31 mouse cellular contexts compared by ENCODE assay signal in the genomic region with DNA sequence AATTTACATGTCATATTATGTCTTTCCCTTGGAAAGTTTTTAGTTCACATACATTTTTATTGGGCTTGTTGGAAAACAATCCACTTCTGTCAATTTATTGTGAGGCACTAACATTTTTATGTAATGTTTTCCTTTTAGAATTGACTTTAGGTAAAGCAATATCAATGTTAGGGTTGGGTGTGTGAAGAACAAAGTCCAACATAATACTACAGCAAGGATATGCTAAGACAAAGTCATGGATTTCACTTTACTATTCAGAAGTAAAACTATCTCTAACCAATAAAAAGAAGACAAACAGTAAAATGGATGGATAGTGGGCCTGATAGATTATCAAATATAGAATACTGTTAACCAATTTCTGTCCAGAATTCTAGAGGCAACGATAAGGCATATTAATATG.
"Had no signal": no experiment of that assay in that cellular context is flagged by ENCODE, and none has a peak within 500 bp of the region (broad histone marks: within the 10 kb centered on the region; RNA-seq: fewer than 3 reads in every experiment).

No protein-coding gene starts in this region.

- H3K36me3 ChIP-seq: limb, embryonic 10.5 days; limb, embryonic 12.5 days; limb, embryonic 13.5 days; limb, embryonic 15.5 days; liver, embryonic 12.5 days; liver, embryonic 13.5 days; liver, embryonic 15.5 days; lung, embryonic 15.5 days; midbrain, embryonic 10.5 days; midbrain, embryonic 12.5 days; midbrain, embryonic 13.5 days; midbrain, embryonic 15.5 days had no signal

- H3K4me1 ChIP-seq: limb, embryonic 10.5 days; limb, embryonic 12.5 days; limb, embryonic 13.5 days; limb, embryonic 15.5 days; liver, embryonic 12.5 days; liver, embryonic 13.5 days; liver, embryonic 15.5 days; lung, embryonic 15.5 days; megakaryocyte, embryonic 14.5 days; midbrain, embryonic 10.5 days; midbrain, embryonic 12.5 days; midbrain, embryonic 13.5 days; midbrain, embryonic 15.5 days had no signal

- H3K27me3 ChIP-seq: limb, embryonic 12.5 days; limb, embryonic 13.5 days; limb, embryonic 15.5 days; liver, embryonic 12.5 days; liver, embryonic 13.5 days; liver, embryonic 15.5 days; lung, embryonic 15.5 days; megakaryocyte, embryonic 14.5 days; midbrain, embryonic 12.5 days; midbrain, embryonic 13.5 days; midbrain, embryonic 15.5 days had no signal

- H3K9ac ChIP-seq: limb, embryonic 12.5 days; limb, embryonic 13.5 days; limb, embryonic 15.5 days; liver, embryonic 12.5 days; liver, embryonic 13.5 days; liver, embryonic 14.5 days; liver, embryonic 15.5 days; liver, postnatal 0 days; lung, embryonic 14.5 days; lung, embryonic 15.5 days; midbrain, embryonic 12.5 days; midbrain, embryonic 13.5 days; midbrain, embryonic 15.5 days had no signal

- H3K9me3 ChIP-seq: limb, embryonic 10.5 days; limb, embryonic 12.5 days; limb, embryonic 13.5 days; limb, embryonic 15.5 days; liver, embryonic 12.5 days; liver, embryonic 13.5 days; liver, embryonic 15.5 days; lung, embryonic 15.5 days; megakaryocyte, embryonic 14.5 days; midbrain, embryonic 10.5 days; midbrain, embryonic 12.5 days; midbrain, embryonic 13.5 days; midbrain, embryonic 15.5 days had no signal

- ATAC-seq: liver, embryonic 12.5 days; liver, postnatal 0 days; lung, postnatal 0 days; midbrain, embryonic 13.5 days; midbrain, embryonic 15.5 days; midbrain, embryonic 16.5 days had no signal

- H3K4me3 ChIP-seq: limb, embryonic 10.5 days; limb, embryonic 12.5 days; limb, embryonic 13.5 days; limb, embryonic 15.5 days; liver, embryonic 12.5 days; liver, embryonic 13.5 days; liver, embryonic 15.5 days; lung, embryonic 15.5 days; megakaryocyte, embryonic 14.5 days; midbrain, embryonic 10.5 days; midbrain, embryonic 12.5 days; midbrain, embryonic 13.5 days; midbrain, embryonic 15.5 days; myocyte had no signal

- H3K27ac ChIP-seq: limb, embryonic 10.5 days; limb, embryonic 12.5 days; limb, embryonic 13.5 days; limb, embryonic 15.5 days; liver, embryonic 12.5 days; liver, embryonic 13.5 days; liver, embryonic 14.5 days; liver, embryonic 15.5 days; lung, embryonic 15.5 days; macrophage; midbrain, embryonic 10.5 days; midbrain, embryonic 12.5 days; midbrain, embryonic 13.5 days; midbrain, embryonic 15.5 days had no signal

- H3K4me2 ChIP-seq: limb, embryonic 12.5 days; limb, embryonic 13.5 days; limb, embryonic 15.5 days; liver, embryonic 11.5 days; liver, embryonic 12.5 days; liver, embryonic 13.5 days; liver, embryonic 15.5 days; lung, embryonic 14.5 days; lung, embryonic 15.5 days; midbrain, embryonic 11.5 days; midbrain, embryonic 12.5 days; midbrain, embryonic 13.5 days; midbrain, embryonic 15.5 days had no signal

- DNase-seq: left cerebral cortex, postnatal 4 days; liver; liver, embryonic 13.5 days; liver, postnatal 0 days; lung, adult 18-20 months; lung, adult 2 months; lung, postnatal 10 days; lung, postnatal 14 days; lung, postnatal 36 days; lung, postnatal 4 days; midbrain, embryonic 14.5 days had no signal
